In genomic region chr13:98353709-98354089, GRCm38 (mm10) we compare ENCODE assay signal across 9 mouse cellular contexts. TPM values are rescaled to one million over a fixed set of nuclear protein-coding genes. Genes with fewer than 3 reads are reported as not detected.
DNase-seq lines count a peak whose midpoint lies in the region; ATAC-seq and TF ChIP-seq lines count a peak whose summit lies in the region.
"Had no signal": no experiment of that assay in that cellular context is flagged by ENCODE, and none has a peak within 500 bp of the region (broad histone marks: within the 10 kb centered on the region; RNA-seq: fewer than 3 reads in every experiment).

No protein-coding gene starts in this region.

- H3K27ac ChIP-seq in heart, embryonic 13.5 days (replicated peaks): no peak overlapping the region
- no peak overlapping the region for H3K27ac ChIP-seq in ES-E14 (ENCODE audit: insufficient read depth, low read depth, low read length, poor library complexity, severe bottlenecking)
- H3K27ac ChIP-seq in hindbrain, embryonic 10.5 days: no peak overlapping the region
- H3K27ac ChIP-seq in midbrain, embryonic 10.5 days (replicated peaks): peak overlapping the region; percentile 86; the same call in 1 of the 2 replicates
- H3K27ac ChIP-seq in thymus, adult 2 months (ENCODE audit: control insufficient read depth, insufficient read depth, low read length): no peak overlapping the region

- H3K36me3 ChIP-seq in heart, embryonic 13.5 days: no peaks in the 10 kb centered on the region
- no peaks in the 10 kb centered on the region for H3K36me3 ChIP-seq in ES-E14 (ENCODE audit: control insufficient read depth, insufficient read depth, low read length, poor library complexity, severe bottlenecking)
- no peaks in the 10 kb centered on the region for H3K36me3 ChIP-seq in hindbrain, embryonic 10.5 days
- no peaks in the 10 kb centered on the region for H3K36me3 ChIP-seq in midbrain, embryonic 10.5 days
- H3K36me3 ChIP-seq in thymus, adult 2 months (ENCODE audit: control insufficient read depth, insufficient read depth, low read length): no peaks in the 10 kb centered on the region

- in situ Hi-C loops in ES-E14 (cut with MboI; ENCODE audit: low sequenced_read_pairs in 2 of 2, unreplicated experiment in 2 of 2): no loop called here

- peaks cover 24% of the 10 kb centered on the region for H3K4me1 ChIP-seq in heart, embryonic 13.5 days
- H3K4me1 ChIP-seq in ES-E14 (ENCODE audit: control insufficient read depth in 2 of 2, insufficient read depth in 2 of 2, low read length in 2 of 2, poor library complexity in 1 of 2): peaks cover 0 to 3% of the 10 kb centered on the region in 2 experiments; a peak in 1 of 4 replicates
- peaks cover 38% of the 10 kb centered on the region for H3K4me1 ChIP-seq in hindbrain, embryonic 10.5 days (replicated peaks)
- H3K4me1 ChIP-seq in midbrain, embryonic 10.5 days: peaks cover 40% of the 10 kb centered on the region
- H3K4me1 ChIP-seq in thymus, adult 2 months (replicated peaks; ENCODE audit: control insufficient read depth, insufficient read depth, low read length): peaks cover 11% of the 10 kb centered on the region

- no peak for TF ChIP-seq CTCF in thymus, adult 2 months (IDR thresholded peaks at IDR 0.05; ENCODE audit: borderline replicate concordance, control insufficient read depth, extremely low read depth, insufficient read depth, low read length, poor library complexity)

- no peak for ATAC-seq in heart, embryonic 13.5 days (ENCODE audit: extremely low read depth, insufficient number of reproducible peaks, low FRiP score, low TSS enrichment)
- no peak for ATAC-seq in megakaryocyte progenitor cell, adult 5-6 weeks (replicated peaks; ENCODE audit: poor library complexity)

- peak overlapping the region; percentile 59 for H3K4me3 ChIP-seq in heart, embryonic 13.5 days
- H3K4me3 ChIP-seq in ES-E14 (ENCODE audit: insufficient read depth in 1 of 2, low read depth in 1 of 2, low read length in 2 of 2, poor library complexity in 1 of 2, severe bottlenecking in 1 of 2): peak overlapping the region; percentile 56 to 68
- H3K4me3 ChIP-seq in hindbrain, embryonic 10.5 days: peak overlapping the region; percentile 60
- peak overlapping the region; percentile 66 for H3K4me3 ChIP-seq in midbrain, embryonic 10.5 days
- H3K4me3 ChIP-seq in thymus, adult 2 months (ENCODE audit: control insufficient read depth, insufficient read depth, low read length): no peak overlapping the region

- WGBS in heart, embryonic 13.5 days: 1% methylated on average over 13 of the region's 13 CpGs
- under 1% methylated on average over 13 of the region's 13 CpGs for WGBS in hindbrain, embryonic 10.5 days
- 1% methylated on average over 13 of the region's 13 CpGs for WGBS in midbrain, embryonic 10.5 days
- 7% methylated on average over 13 of the region's 13 CpGs for WGBS in thymus, adult 2 months

- intact Hi-C loops in heart, postnatal 10 days (cut with DNase I): loop anchor here (2.0 to 5.0 kb wide), 2 partner anchors 149 to 235 kb away; no protein-coding TSS in a partner anchor

- H3K4me2 ChIP-seq in heart, embryonic 13.5 days: peak overlapping the region; percentile 88

- H3K27me3 ChIP-seq in heart, embryonic 13.5 days (replicated peaks): peaks cover 94% of the 10 kb centered on the region
- peaks cover 100% of the 10 kb centered on the region for H3K27me3 ChIP-seq in hindbrain, embryonic 10.5 days (ENCODE audit: insufficient read depth, poor library complexity, severe bottlenecking)
- peaks cover 100% of the 10 kb centered on the region for H3K27me3 ChIP-seq in midbrain, embryonic 10.5 days (ENCODE audit: low read depth, poor library complexity, severe bottlenecking)
- peaks cover 28% of the 10 kb centered on the region for H3K27me3 ChIP-seq in thymus, adult 2 months (ENCODE audit: control insufficient read depth, insufficient read depth, low read length)

- peak overlapping the region; percentile 47; the same call in 1 of the 2 replicates for H3K9ac ChIP-seq in heart, embryonic 13.5 days
- no peak overlapping the region for H3K9ac ChIP-seq in ES-E14 (ENCODE audit: insufficient read depth, low read depth, low read length, poor library complexity, severe bottlenecking)

- no peak for DNase-seq in heart, postnatal 10 days
- DNase-seq in ES-E14 (ENCODE audit: low read depth, low spot score): no peak
- no peak for DNase-seq in hindbrain, embryonic 10.5 days (ENCODE audit: low spot score)
- no peak for DNase-seq in midbrain, embryonic 10.5 days (ENCODE audit: low spot score)
- DNase-seq in thymus, adult 2 months: no peak
- DNase-seq in left cerebral cortex, adult 8-10 months (ENCODE audit: low spot score in 2 of 2): no peak

- no peaks in the 10 kb centered on the region for H3K9me3 ChIP-seq in heart, embryonic 13.5 days
- H3K9me3 ChIP-seq in ES-E14 (ENCODE audit: control insufficient read depth, insufficient read depth, low read depth, low read length): no peaks in the 10 kb centered on the region
- H3K9me3 ChIP-seq in hindbrain, embryonic 10.5 days: no peaks in the 10 kb centered on the region
- no peaks in the 10 kb centered on the region for H3K9me3 ChIP-seq in midbrain, embryonic 10.5 days (replicated peaks)

- TF ChIP-seq POLR2A in thymus, adult 2 months (IDR thresholded peaks at IDR 0.05; ENCODE audit: control insufficient read depth, extremely low read depth, insufficient read depth, low read length, poor library complexity): no peak

TF ChIP-seq in ES-E14, 5 proteins besides CTCF, POLR2A, EP300 and RAD21:
- TF ChIP-seq HCFC1 (IDR thresholded peaks at IDR 0.05; ENCODE audit: borderline replicate concordance, insufficient read depth, low read length) (no peak), ZNF384 (IDR thresholded peaks at IDR 0.05; ENCODE audit: low read depth, low read length) (no peak), ZC3H11A (IDR thresholded peaks at IDR 0.05; ENCODE audit: borderline replicate concordance, low read depth, low read length) (no peak), CHD2 (IDR thresholded peaks at IDR 0.05; ENCODE audit: low read depth, low read length) (no peak)

RNA-seq across cellular contexts. Expression of gene Foxd1, which starts 0.3 kb away (rescaled TPM):
- polyA plus RNA-seq in heart, embryonic 13.5 days (2015; fragmentation: Nextera tagmentation; extraction: Ambion mirVana): 0.04 TPM in 2 replicates
- under 1 TPM; 0.17 to 0.25 TPM for total RNA-seq in heart, postnatal 10 days (2021)
- total RNA-seq in ES-E14 (2012; rRNA removed): 0.16 and 0.22 TPM in 2 replicates
- 3.9 TPM in 2 replicates for polyA plus RNA-seq in hindbrain, embryonic 10.5 days (2016; fragmentation: Nextera tagmentation; extraction: Ambion mirVana)
- 3.4 and 3.7 TPM in 2 replicates for polyA plus RNA-seq in midbrain, embryonic 10.5 days (2016; fragmentation: Nextera tagmentation; extraction: Ambion mirVana)
- polyA plus RNA-seq in thymus, adult 2 months (2012; rRNA removed): 0.03 TPM in 2 replicates
- 1 to 10 TPM; 1.3 to 1.6 (median 1.5) TPM for total RNA-seq in left cerebral cortex, adult 8-10 months (2022)
- not detected in 2 replicates for total RNA-seq in megakaryocyte progenitor cell, adult 5-6 weeks (2015)
- total RNA-seq in megakaryocyte progenitor cell, adult 5-6 weeks (2017): not detected in 2 replicates
- total RNA-seq: neutrophil, adult 5-6 weeks had no signal

RNA-seq across cellular contexts. Expression of gene Btf3, which starts 36.9 kb away (rescaled TPM):
- 385 and 447 TPM in 2 replicates for polyA plus RNA-seq in heart, embryonic 13.5 days (2015; fragmentation: Nextera tagmentation; extraction: Ambion mirVana)
- total RNA-seq in heart, postnatal 10 days (2021): 100 to 1,000 TPM; 260 to 270 TPM
- 742 and 844 TPM in 2 replicates for total RNA-seq in ES-E14 (2012; rRNA removed)
- 664 and 711 TPM in 2 replicates for polyA plus RNA-seq in hindbrain, embryonic 10.5 days (2016; fragmentation: Nextera tagmentation; extraction: Ambion mirVana)
- 640 and 750 TPM in 2 replicates for polyA plus RNA-seq in midbrain, embryonic 10.5 days (2016; fragmentation: Nextera tagmentation; extraction: Ambion mirVana)
- polyA plus RNA-seq in thymus, adult 2 months (2012; rRNA removed): 200 and 204 TPM in 2 replicates
- 100 to 1,000 TPM; 167 to 188 (median 185) TPM for total RNA-seq in left cerebral cortex, adult 8-10 months (2022)
- total RNA-seq in megakaryocyte progenitor cell, adult 5-6 weeks (2015): 1,345 and 1,405 TPM in 2 replicates
- 2,105 and 2,157 TPM in 2 replicates for total RNA-seq in megakaryocyte progenitor cell, adult 5-6 weeks (2017)
